In genomic region chr4:100426101-100426500, GRCm38 (mm10) we compare ENCODE assay signal across 29 mouse cellular contexts. TPM values are rescaled to one million over a fixed set of nuclear protein-coding genes. Genes with fewer than 3 reads are reported as not detected.
DNase-seq lines count a peak whose midpoint lies in the region; ATAC-seq and TF ChIP-seq lines count a peak whose summit lies in the region.
"Had no signal": no experiment of that assay in that cellular context is flagged by ENCODE, and none has a peak within 500 bp of the region (broad histone marks: within the 10 kb centered on the region; RNA-seq: fewer than 3 reads in every experiment).

No protein-coding gene starts in this region.

- H3K4me2 ChIP-seq in hindbrain, postnatal 0 days (ENCODE audit: low read depth, low read length): no peak overlapping the region
- H3K4me2 ChIP-seq in hindbrain, embryonic 13.5 days: no peak overlapping the region
- H3K4me2 ChIP-seq: embryonic facial prominence, embryonic 13.5 days; forebrain, embryonic 13.5 days had no signal

- 81% methylated on average over 1 of the region's 1 CpGs for WGBS in hindbrain, postnatal 0 days
- WGBS in hindbrain, embryonic 13.5 days: 90% methylated on average over 1 of the region's 1 CpGs

- no peaks in the 10 kb centered on the region for H3K27me3 ChIP-seq in hindbrain, postnatal 0 days (ENCODE audit: insufficient read depth, low read length)
- no peaks in the 10 kb centered on the region for H3K27me3 ChIP-seq in hindbrain, embryonic 13.5 days
- H3K27me3 ChIP-seq: forebrain, embryonic 13.5 days; Patski had no signal

- no peaks in the 10 kb centered on the region for H3K36me3 ChIP-seq in hindbrain, postnatal 0 days (ENCODE audit: insufficient read depth, low read length)
- no peaks in the 10 kb centered on the region for H3K36me3 ChIP-seq in hindbrain, embryonic 13.5 days
- H3K36me3 ChIP-seq: G1E; heart, embryonic 10.5 days had no signal

- no peak for TF ChIP-seq POLR2A in brain, embryonic 14.5 days (IDR thresholded peaks at IDR 0.05; ENCODE audit: borderline replicate concordance, extremely low read depth, insufficient read depth, insufficient read length, poor library complexity, severe bottlenecking)

- no peak for TF ChIP-seq CTCF in gastrocnemius, adult 2 months (IDR thresholded peaks at IDR 0.05)
- no peak for TF ChIP-seq CTCF in hindbrain, postnatal 0 days (IDR thresholded peaks at IDR 0.05; ENCODE audit: low read depth)
- no peak for TF ChIP-seq CTCF in brain, embryonic 14.5 days (IDR thresholded peaks at IDR 0.05; ENCODE audit: borderline replicate concordance, extremely low read depth, insufficient read depth, insufficient read length)

- peaks cover 6% of the 10 kb centered on the region; the same call in 1 of the 2 replicates for H3K4me1 ChIP-seq in hindbrain, postnatal 0 days (ENCODE audit: insufficient read depth, low read length)
- H3K4me1 ChIP-seq in hindbrain, embryonic 13.5 days (replicated peaks): peaks cover 5% of the 10 kb centered on the region
- H3K4me1 ChIP-seq: heart, embryonic 10.5 days had no signal

- intact Hi-C loops in gastrocnemius, adult 2 months (cut with DNase I): no loop called here

- H3K9me3 ChIP-seq in hindbrain, postnatal 0 days (ENCODE audit: low read length): no peaks in the 10 kb centered on the region
- H3K9me3 ChIP-seq in hindbrain, embryonic 13.5 days: no peaks in the 10 kb centered on the region
- H3K9me3 ChIP-seq: embryonic facial prominence, embryonic 13.5 days; forebrain, embryonic 13.5 days; heart, embryonic 10.5 days had no signal

- no peak for ATAC-seq in hindbrain, postnatal 0 days
- ATAC-seq in hindbrain, embryonic 13.5 days (ENCODE audit: low FRiP score): no peak
- ATAC-seq: activated CD4-positive, CD25-positive, alpha-beta regulatory T cell, adult 4 months; CD4-positive, CD25-positive, alpha-beta regulatory T cell, adult 4 months; forebrain, embryonic 13.5 days; hindbrain, embryonic 16.5 days; Patski had no signal

- no peak overlapping the region for H3K4me3 ChIP-seq in gastrocnemius, adult 2 months
- H3K4me3 ChIP-seq in hindbrain, postnatal 0 days (ENCODE audit: low read length): no peak overlapping the region
- no peak overlapping the region for H3K4me3 ChIP-seq in hindbrain, embryonic 13.5 days
- H3K4me3 ChIP-seq: embryonic facial prominence, embryonic 13.5 days; erythroblast, embryonic 14.5 days; forebrain, embryonic 13.5 days; heart, embryonic 10.5 days had no signal

- peak; percentile 39 to 67 for DNase-seq in cerebellum, postnatal 10 days
- no peak for DNase-seq in cerebellum, adult 9-10 months
- DNase-seq in gastrocnemius, adult 2 months: peak; percentile 23
- no peak for DNase-seq in gastrocnemius, adult 8-10 months (ENCODE audit: low spot score in 2 of 2)
- DNase-seq in hindbrain, postnatal 0 days (ENCODE audit: low spot score): peak; percentile 35
- peak; percentile 41 for DNase-seq in brain, embryonic 14.5 days (ENCODE audit: low read depth)
- DNase-seq in urinary bladder, postnatal 14 days (ENCODE audit: low spot score): no peak
- DNase-seq: adrenal gland, postnatal 14 days; B cell, adult 2 months; cerebellum, adult 2 months; cerebellum, postnatal 25 days; gastrocnemius, postnatal 36 days; heart, adult 18-20 months; heart, postnatal 10 days; kidney, adult 11 months; kidney, adult 9 months had no signal

- no peak overlapping the region for H3K9ac ChIP-seq in hindbrain, postnatal 0 days (replicated peaks; ENCODE audit: low read length)
- no peak overlapping the region for H3K9ac ChIP-seq in hindbrain, embryonic 13.5 days
- H3K9ac ChIP-seq: embryonic facial prominence, embryonic 13.5 days; forebrain, embryonic 13.5 days had no signal

- no peak overlapping the region for H3K27ac ChIP-seq in gastrocnemius, adult 2 months
- H3K27ac ChIP-seq in hindbrain, postnatal 0 days: no peak overlapping the region
- H3K27ac ChIP-seq in hindbrain, embryonic 13.5 days: no peak overlapping the region
- H3K27ac ChIP-seq: embryonic facial prominence, embryonic 13.5 days; forebrain, embryonic 13.5 days; heart, embryonic 10.5 days had no signal

RNA-seq across cellular contexts. Expression of gene Ube2u, which starts 52.5 kb away (rescaled TPM):
- not detected for total RNA-seq in gastrocnemius, adult 2 months (2021)
- not detected for total RNA-seq in gastrocnemius, adult 8-10 months (2022)
- not detected in 2 replicates for total RNA-seq in hindbrain, postnatal 0 days (2014; rRNA removed)
- polyA plus RNA-seq in hindbrain, postnatal 0 days (2015; fragmentation: Nextera tagmentation; extraction: Ambion mirVana): 0.11 and 0.13 TPM in 2 replicates
- polyA plus RNA-seq in hindbrain, embryonic 13.5 days (2015; fragmentation: Nextera tagmentation; extraction: Ambion mirVana): 0.45 and 0.99 TPM in 2 replicates
- polyA plus RNA-seq in brain, embryonic 14.5 days (2012; rRNA removed): 0.11 and 0.18 TPM in 2 replicates
- total RNA-seq: adrenal gland, adult 18-20 months; adrenal gland, postnatal 14 days; G1E; gastrocnemius, postnatal 36 days; heart, adult 18-20 months; heart, postnatal 10 days; hematopoietic stem cell, adult 5-6 weeks had no signal
- polyA plus RNA-seq: activated CD4-positive, CD25-positive, alpha-beta regulatory T cell, adult 4 months; CD4-positive, CD25-positive, alpha-beta regulatory T cell, adult 4 months; cerebellum, adult 2 months; cortical plate, adult 2 months; erythroblast, embryonic 14.5 days; G1E; Patski had no signal

Comparison
In these comparisons a context has a peak if more than half of its experiments do, and no peak if none do; other contexts are left out.
1. DNase-seq: peak in cerebellum, postnatal 10 days (2 of 2), gastrocnemius, adult 2 months (single experiment), hindbrain, postnatal 0 days (single experiment) and brain, embryonic 14.5 days (single experiment); none in cerebellum, adult 9-10 months (single experiment), gastrocnemius, adult 8-10 months (0 of 2) and urinary bladder, postnatal 14 days (single experiment).